Mouse (Mus musculus) hindbrain, embryonic 10.5 days (tissue): ENCODE measurements around the gene Tecpr2. TPM values are rescaled to one million over a fixed set of nuclear protein-coding genes. Genes with fewer than 3 reads are reported as not detected.

Source experiments
- DNase-seq: peaks from one replicate; pipeline ENCODE4 v3.0.0-alpha.2; 2017; ENCODE audit warnings: low spot score
- H3K27ac ChIP-seq: fragments of 300-500 bp; sonication (generic); 2 replicates; pipeline ENCODE4 v1.5.1; 2016; ENCODE audit warnings: mild to moderate bottlenecking, moderate library complexity
- H3K27me3 ChIP-seq: fragments of 300-500 bp; sonication (generic); 2 replicates; pipeline ENCODE4 v1.6.1; 2016; ENCODE audit warnings: mild to moderate bottlenecking; ENCODE audit not compliant: poor library complexity, insufficient read depth, severe bottlenecking
- H3K36me3 ChIP-seq: fragments of 300-500 bp; sonication (generic); 2 replicates; pipeline ENCODE4 v1.6.1; 2016; ENCODE audit warnings: mild to moderate bottlenecking, moderate library complexity
- H3K4me1 ChIP-seq: fragments of 300-500 bp; sonication (generic); replicated peaks from 2 replicates; pipeline ENCODE4 v1.6.1; 2016; ENCODE audit warnings: mild to moderate bottlenecking
- H3K4me3 ChIP-seq: fragments of 300-500 bp; sonication (generic); 2 replicates; pipeline ENCODE4 v1.5.1; 2016; ENCODE audit warnings: mild to moderate bottlenecking, moderate library complexity
- H3K9me3 ChIP-seq: fragments of 300-500 bp; sonication (generic); 2 replicates; pipeline ENCODE4 v1.6.1; 2016; ENCODE audit warnings: mild to moderate bottlenecking, moderate library complexity
- WGBS: fragments of 180-500 bp; shearing (Covaris S2); methylation state at CpG from one replicate; pipeline ENCODE4 v1.1.7; 2016; 5-methylcytosine and 5-hydroxymethylcytosine counted together
- polyA plus RNA-seq: library from polyadenylated mRNA; unstranded; fragments of >200 nt; fragmentation: Nextera tagmentation; extraction: Ambion mirVana; gene quantifications from 2 replicates; pipeline ENCODE4 v1.2.1, GENCODE M21; 2016

Gene Tecpr2
- polyA plus RNA-seq, 1 experiment from 2014 or later: 7.0 TPM

DNA sequence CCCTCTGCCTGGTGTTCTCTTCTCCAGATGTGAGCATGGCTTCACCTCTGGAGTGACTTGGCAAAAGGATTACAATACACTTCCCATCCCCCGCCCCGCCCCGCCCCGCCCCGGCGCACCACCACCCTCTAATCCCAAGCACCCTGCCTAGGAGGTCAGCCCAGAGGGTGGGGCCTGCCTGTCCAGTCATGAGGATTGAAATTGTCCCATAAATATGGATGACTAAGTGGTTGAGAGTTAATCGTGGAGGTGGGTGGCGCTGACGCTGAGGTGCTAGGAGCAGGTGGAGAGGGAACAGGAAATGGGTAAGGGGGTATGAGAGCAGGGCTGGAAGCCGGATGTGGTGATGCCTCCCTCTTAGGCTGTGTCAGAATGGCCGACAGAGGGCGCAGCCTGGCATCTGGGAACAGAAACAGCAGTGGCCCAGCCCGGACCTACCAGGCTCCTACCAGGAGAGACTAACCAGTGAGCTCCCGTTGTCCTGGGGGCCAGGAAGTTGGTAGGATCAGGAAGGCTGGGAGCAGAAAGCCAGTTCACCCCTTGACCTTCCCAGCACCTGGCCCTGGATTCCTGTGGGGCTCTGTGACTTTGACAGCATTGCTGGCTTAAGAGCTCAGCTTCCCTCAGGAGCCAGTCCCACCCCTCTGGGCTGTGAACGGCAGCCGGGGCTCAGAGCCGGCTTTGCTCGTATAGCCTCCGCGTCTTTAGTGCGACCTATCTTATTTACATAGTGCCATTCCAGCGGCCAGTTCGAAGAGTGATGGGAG lies 102.5 kb downstream of the Tecpr2 start:
- WGBS: 3% methylated on average over 23 of the region's 23 CpGs
- Histone ChIP-seq H3K9me3 (no peaks in the 10 kb centered on the region), H3K27me3 (no peaks in the 10 kb centered on the region), H3K27ac (peak overlapping the region; percentile 94), H3K4me3 (peak overlapping the region; percentile 62), H3K36me3 (no peaks in the 10 kb centered on the region), H3K4me1 (peaks cover 23% of the 10 kb centered on the region)
- DNase-seq: peak; percentile 88

- Histone ChIP-seq H3K4me3 (peak overlapping the region; percentile 62), H3K27me3 (no peaks in the 10 kb centered on the region), H3K9me3 (no peaks in the 10 kb centered on the region), H3K27ac (peak overlapping the region; percentile 94), H3K4me1 (peaks cover 23% of the 10 kb centered on the region), H3K36me3 (no peaks in the 10 kb centered on the region)
- DNase-seq: peak; percentile 94
- WGBS: under 1% methylated on average over 24 of the region's 24 CpGs
These were observed 103.1 kb downstream of the Tecpr2 start for GRCm38 (mm10) chr12:110992128-110992553.

- Histone ChIP-seq H3K27ac (peak overlapping the region; percentile 94), H3K27me3 (no peaks in the 10 kb centered on the region), H3K36me3 (no peaks in the 10 kb centered on the region), H3K4me3 (peak overlapping the region; percentile 62), H3K9me3 (peaks cover 2% of the 10 kb centered on the region; the same call in 1 of the 2 replicates), H3K4me1 (peaks cover 23% of the 10 kb centered on the region)
- no peak for DNase-seq
- WGBS: 84% methylated on average over 12 of the region's 12 CpGs
These were observed 103.7 kb downstream of the Tecpr2 start for GRCm38 (mm10) chr12:110992771-110993170.

- no peak overlapping the region for H3K4me3 ChIP-seq
- H3K36me3 ChIP-seq: no peaks in the 10 kb centered on the region
- peaks cover 6% of the 10 kb centered on the region; the same call in 1 of the 2 replicates for H3K9me3 ChIP-seq
- H3K27me3 ChIP-seq: no peaks in the 10 kb centered on the region
- peaks cover 23% of the 10 kb centered on the region for H3K4me1 ChIP-seq
- H3K27ac ChIP-seq: no peak overlapping the region
- no peak for DNase-seq
- 92% methylated on average over 3 of the region's 3 CpGs for WGBS
These were observed 104.2 kb downstream of the Tecpr2 start for GRCm38 (mm10) chr12:110993226-110993625.

DNA sequence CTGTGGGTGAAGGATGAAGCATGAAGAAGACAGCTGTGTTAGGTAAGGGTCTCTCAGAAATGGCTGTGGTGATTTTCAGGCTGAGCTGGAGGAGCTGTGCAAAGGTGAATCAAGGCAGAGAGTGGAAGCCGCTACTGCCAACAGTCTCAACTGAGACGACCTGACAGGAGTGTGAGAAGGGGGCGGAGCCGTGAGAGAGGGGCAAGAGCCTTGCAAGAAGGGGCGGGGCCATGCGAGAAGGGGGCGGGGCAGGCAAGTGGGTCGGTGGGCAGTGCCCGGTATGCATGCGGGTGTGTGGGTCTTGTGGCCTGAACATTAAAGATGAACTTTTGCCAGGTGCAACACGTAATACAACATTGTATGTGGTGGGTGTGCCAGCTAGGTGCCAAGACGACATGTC lies 105.6 kb downstream of the Tecpr2 start:
- H3K4me1 ChIP-seq: peaks cover 23% of the 10 kb centered on the region
- H3K4me3 ChIP-seq: no peak overlapping the region
- H3K9me3 ChIP-seq: peaks cover 11% of the 10 kb centered on the region; the same call in 1 of the 2 replicates
- WGBS: 43% methylated on average over 12 of the region's 12 CpGs
- H3K36me3 ChIP-seq: no peaks in the 10 kb centered on the region
- DNase-seq: no peak
- no peaks in the 10 kb centered on the region for H3K27me3 ChIP-seq
- no peak overlapping the region for H3K27ac ChIP-seq

GRCm38 (mm10) chr12:110998092-110998491 lies 109.0 kb downstream of the Tecpr2 start:
- Histone ChIP-seq H3K9me3 (peaks cover 11% of the 10 kb centered on the region; the same call in 1 of the 2 replicates), H3K4me1 (0 out of 2 replicates have a peak, but pooled peaks cover 5% of the 10 kb centered on the region), H3K36me3 (no peaks in the 10 kb centered on the region), H3K4me3 (no peak overlapping the region), H3K27me3 (no peaks in the 10 kb centered on the region), H3K27ac (no peak overlapping the region)
- WGBS: 97% methylated on average over 11 of the region's 11 CpGs
- no peak for DNase-seq

- Histone ChIP-seq H3K27me3 (no peaks in the 10 kb centered on the region), H3K36me3 (no peaks in the 10 kb centered on the region), H3K27ac (no peak overlapping the region), H3K9me3 (peaks cover 11% of the 10 kb centered on the region; the same call in 1 of the 2 replicates), H3K4me3 (no peak overlapping the region), H3K4me1 (0 out of 2 replicates have a peak, but pooled peaks cover under 1% of the 10 kb centered on the region)
- WGBS: 85% methylated on average over 2 of the region's 2 CpGs
- DNase-seq: no peak
These were observed 110.8 kb downstream of the Tecpr2 start for GRCm38 (mm10) chr12:110999820-111000219.

- Histone ChIP-seq H3K36me3 (no peaks in the 10 kb centered on the region), H3K27me3 (no peaks in the 10 kb centered on the region), H3K27ac (no peak overlapping the region), H3K4me3 (no peak overlapping the region), H3K9me3 (peaks cover 11% of the 10 kb centered on the region; the same call in 1 of the 2 replicates), H3K4me1 (0 out of 2 replicates have a peak, but pooled peaks cover 6% of the 10 kb centered on the region)
- WGBS: 92% methylated on average over 7 of the region's 7 CpGs
- DNase-seq: no peak
These were observed 111.9 kb downstream of the Tecpr2 start for GRCm38 (mm10) chr12:111000956-111001355.

DNA sequence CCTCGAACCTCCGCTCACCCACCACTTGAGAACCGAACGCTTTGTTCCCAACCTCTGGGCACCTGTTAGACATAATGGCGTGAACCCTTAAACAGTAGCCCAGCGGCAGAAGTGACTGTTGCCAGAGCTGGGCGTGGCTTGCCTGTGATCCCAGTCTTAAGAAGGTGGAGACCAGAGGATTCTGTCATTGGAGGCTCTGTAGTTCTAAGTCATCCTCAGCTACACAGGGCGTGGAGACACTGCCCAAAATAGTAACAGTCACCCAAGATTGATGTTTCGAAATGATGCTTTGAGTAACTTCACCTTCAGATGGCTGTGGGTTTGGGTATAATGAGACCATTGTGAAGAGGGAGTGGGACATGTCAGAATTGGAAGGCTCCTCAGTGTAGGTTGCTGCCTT lies 115.1 kb downstream of the Tecpr2 start:
- no peaks in the 10 kb centered on the region for H3K9me3 ChIP-seq

GRCm38 (mm10) chr12:111005803-111006202 lies 116.7 kb downstream of the Tecpr2 start:
- H3K9me3 ChIP-seq: no peaks in the 10 kb centered on the region
- H3K4me3 ChIP-seq: no peak overlapping the region
- H3K4me1 ChIP-seq: peaks cover 39% of the 10 kb centered on the region
- peak overlapping the region; percentile 64 for H3K27ac ChIP-seq
- DNase-seq: no peak
- WGBS: 70% methylated on average over 6 of the region's 6 CpGs
- no peaks in the 10 kb centered on the region for H3K36me3 ChIP-seq
- no peaks in the 10 kb centered on the region for H3K27me3 ChIP-seq

More for the DNA sequence above, 115.1 kb downstream of the Tecpr2 start:
- H3K36me3 ChIP-seq: no peaks in the 10 kb centered on the region
- H3K27ac ChIP-seq: no peak overlapping the region
- H3K4me1 ChIP-seq: peaks cover 37% of the 10 kb centered on the region
- no peaks in the 10 kb centered on the region for H3K27me3 ChIP-seq
- H3K4me3 ChIP-seq: no peak overlapping the region
- WGBS: 85% methylated on average over 9 of the region's 9 CpGs
- DNase-seq: no peak

DNA sequence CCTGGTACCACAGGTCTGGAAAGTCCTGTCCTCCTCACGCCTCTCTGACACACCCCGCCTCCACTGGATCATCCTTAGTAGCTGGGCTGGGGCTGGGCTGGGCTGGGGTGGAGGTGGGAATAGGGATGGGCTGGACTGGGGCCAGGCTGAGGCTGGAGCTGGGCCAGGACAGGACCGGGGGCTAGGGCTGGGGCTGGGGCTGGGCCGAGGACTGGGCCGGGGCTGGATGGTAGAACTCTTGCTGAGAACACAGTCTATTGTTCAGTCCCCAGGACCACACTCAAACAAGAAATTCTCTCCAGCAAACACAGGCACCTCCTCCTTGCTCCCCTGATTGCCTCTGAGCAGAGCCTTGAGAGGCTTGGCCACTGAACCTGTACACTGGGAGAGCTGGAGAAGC lies 117.3 kb downstream of the Tecpr2 start:
- DNase-seq: no peak
- no peaks in the 10 kb centered on the region for H3K27me3 ChIP-seq
- H3K9me3 ChIP-seq: no peaks in the 10 kb centered on the region
- H3K27ac ChIP-seq: peak overlapping the region; percentile 64
- no peak overlapping the region for H3K4me3 ChIP-seq
- H3K4me1 ChIP-seq: peaks cover 39% of the 10 kb centered on the region
- 74% methylated on average over 5 of the region's 5 CpGs for WGBS
- no peaks in the 10 kb centered on the region for H3K36me3 ChIP-seq

GRCm38 (mm10) chr12:111007134-111008103 lies 118.4 kb downstream of the Tecpr2 start:
- H3K27ac ChIP-seq: peak overlapping the region; percentile 72

More at GRCm38 (mm10) chr12:111007134-111008103, 118.4 kb downstream of the Tecpr2 start:
- Histone ChIP-seq H3K9me3 (peaks cover 1% of the 10 kb centered on the region; the same call in 1 of the 2 replicates), H3K36me3 (no peaks in the 10 kb centered on the region), H3K27me3 (no peaks in the 10 kb centered on the region), H3K4me1 (peaks cover 39% of the 10 kb centered on the region), H3K4me3 (no peak overlapping the region)
- 81% methylated on average over 14 of the region's 14 CpGs for WGBS
- no peak for DNase-seq
